Mouse (Mus musculus): ENCODE results near the gene Garem2. TPM values are rescaled to one million over a fixed set of nuclear protein-coding genes. Genes with fewer than 3 reads are reported as not detected.

Garem2 gene
- total RNA-seq (2023; ENCODE audit: inconsistent age) = not detected in 4 replicates

GRCm38 (mm10) chr5:30104841-30105667 lies at the start of gene Garem2:
Gene Garem2, plus strand, starts transcription at chr5:30105161.

GRCm38 (mm10) chr5:30072825-30073821 lies 31.8 kb upstream of the Garem2 start, which contains the start of gene Tyms:
Gene Tyms, minus strand, starts transcription at chr5:30073617.

GRCm38 (mm10) chr5:30105668-30106300 lies 823 bp downstream of the Garem2 start, which contains the start of gene 3110082J24Rik:
Gene 3110082J24Rik, minus strand, starts transcription at chr5:30106086.

GRCm38 (mm10) chr5:30154474-30155394 lies 49.8 kb downstream of the Garem2 start, which contains the start of the genes Hadha and Hadhb:
Gene Hadha, minus strand, starts transcription at chr5:30155162.
Gene Hadhb, plus strand, starts transcription at chr5:30155248.

Other genes with a start within 250 kb of the Garem2 start
- gene Il6, start 92.0 kb upstream of the Garem2 start, total RNA-seq (2023; ENCODE audit: inconsistent age) = not detected in 4 replicates
- 5.5 to 7.5 TPM (median 6.1 TPM) in 4 replicates for gene Tyms, start 31.5 kb upstream of the Garem2 start, total RNA-seq (2023; ENCODE audit: inconsistent age)
- not detected in 4 replicates for gene 3110082J24Rik, start 925 bp downstream of the Garem2 start, total RNA-seq (2023; ENCODE audit: inconsistent age)
- 112 to 114 TPM (median 113 TPM) in 4 replicates for gene Hadha, start 50.0 kb downstream of the Garem2 start, total RNA-seq (2023; ENCODE audit: inconsistent age)
- 81.4 to 88.6 TPM (median 86.1 TPM) in 4 replicates for gene Hadhb, start 50.1 kb downstream of the Garem2 start, total RNA-seq (2023; ENCODE audit: inconsistent age)
- not detected in 4 replicates for gene Adgrf3, start 100.6 kb downstream of the Garem2 start, total RNA-seq (2023; ENCODE audit: inconsistent age)
- 12.8 to 22.1 TPM (median 20.1 TPM) in 4 replicates for gene Selenoi, start 127.4 kb downstream of the Garem2 start, total RNA-seq (2023; ENCODE audit: inconsistent age)
- gene Drc1, start 176.2 kb downstream of the Garem2 start, total RNA-seq (2023; ENCODE audit: inconsistent age) = not detected in 4 replicates

Data from B cell, adult (primary cell).